Mouse (Mus musculus) left cerebral cortex, adult 11 months (tissue): ENCODE data around the gene Vmn1r209.
"Not testable (repeated sequence)": the region's sequence is repeated elsewhere in the genome, so short reads cannot be mapped to it uniquely, and the experiment has no call there.

Source experiments
- DNase-seq: peaks from one replicate; pipeline ENCODE4 v3.0.0; 2022; ENCODE audit warnings: low spot score

Vmn1r209 gene

GRCm38 (mm10) chr13:22809582-22809981 lies at the start of gene Vmn1r209:
Gene Vmn1r209, minus strand, starts transcription at chr13:22809682.
- not testable (repeated sequence) for DNase-seq

GRCm38 (mm10) chr13:22857461-22857860 lies 48.0 kb upstream of the Vmn1r209 start, which contains the start of gene Vmn1r211:
Gene Vmn1r211, minus strand, starts transcription at chr13:22857561.
- DNase-seq: no peak

- no peak for DNase-seq
These were observed 45.3 kb upstream of the Vmn1r209 start for GRCm38 (mm10) chr13:22854760-22855159.

GRCm38 (mm10) chr13:22846798-22847197 lies 37.3 kb upstream of the Vmn1r209 start:
- DNase-seq: peak; percentile 0

- DNase-seq: not testable (repeated sequence)
These were observed 34.8 kb upstream of the Vmn1r209 start for GRCm38 (mm10) chr13:22844304-22844703.

- no peak for DNase-seq
These were observed 21.8 kb upstream of the Vmn1r209 start, which contains the start of gene Vmn1r210 for GRCm38 (mm10) chr13:22831248-22831647. Gene Vmn1r210, minus strand, starts transcription at chr13:22831348.

GRCm38 (mm10) chr13:22829395-22829794 lies 19.9 kb upstream of the Vmn1r209 start:
- not testable (repeated sequence) for DNase-seq

GRCm38 (mm10) chr13:22821601-22822000 lies 12.1 kb upstream of the Vmn1r209 start:
- DNase-seq: not testable (repeated sequence)

- DNase-seq: not testable (repeated sequence)
These were observed 21.4 kb downstream of the Vmn1r209 start for GRCm38 (mm10) chr13:22788096-22788495.

GRCm38 (mm10) chr13:22784159-22784558 lies 25.3 kb downstream of the Vmn1r209 start:
- not testable (repeated sequence) for DNase-seq

GRCm38 (mm10) chr13:22777300-22777699 lies 32.2 kb downstream of the Vmn1r209 start, which contains the start of gene Vmn1r208:
Gene Vmn1r208, minus strand, starts transcription at chr13:22777400.
- not testable (repeated sequence) for DNase-seq

GRCm38 (mm10) chr13:22771592-22771991 lies 37.9 kb downstream of the Vmn1r209 start:
- DNase-seq: not testable (repeated sequence)
